Mouse (Mus musculus) right cerebral cortex, postnatal 10 days (tissue): ENCODE data around the gene Tnip1.

ENCODE experiments used
- DNase-seq, 2 experiments: peaks; one replicate each; pipeline ENCODE4 v3.0.0; 2021; ENCODE audit warnings: low spot score in 2 of 2

Tnip1 gene

DNA sequence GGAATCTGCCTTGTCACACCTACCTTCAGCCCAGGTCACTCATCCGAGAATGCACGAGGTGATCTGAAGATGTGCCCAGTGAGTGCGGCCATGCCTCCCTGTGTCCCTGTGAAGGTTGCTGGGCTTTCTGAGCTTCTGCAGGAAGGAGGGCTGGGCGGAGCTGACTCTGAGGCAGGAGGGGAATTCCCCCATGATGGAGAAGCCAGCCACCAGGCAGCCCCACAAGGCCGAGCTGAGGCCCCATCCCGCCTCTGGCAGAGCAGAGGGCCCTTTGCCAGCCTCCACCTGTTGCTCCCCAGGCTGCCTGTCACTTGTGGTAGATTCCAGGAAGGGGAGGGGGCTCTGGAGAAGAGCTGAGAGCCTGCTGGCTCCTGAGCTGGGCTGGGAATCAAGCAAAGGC lies at the start of gene Tnip1:
Gene Tnip1 (minus strand): TSS at position 108 of the 400 bp plus-strand sequence.
- no peak for DNase-seq

DNA sequence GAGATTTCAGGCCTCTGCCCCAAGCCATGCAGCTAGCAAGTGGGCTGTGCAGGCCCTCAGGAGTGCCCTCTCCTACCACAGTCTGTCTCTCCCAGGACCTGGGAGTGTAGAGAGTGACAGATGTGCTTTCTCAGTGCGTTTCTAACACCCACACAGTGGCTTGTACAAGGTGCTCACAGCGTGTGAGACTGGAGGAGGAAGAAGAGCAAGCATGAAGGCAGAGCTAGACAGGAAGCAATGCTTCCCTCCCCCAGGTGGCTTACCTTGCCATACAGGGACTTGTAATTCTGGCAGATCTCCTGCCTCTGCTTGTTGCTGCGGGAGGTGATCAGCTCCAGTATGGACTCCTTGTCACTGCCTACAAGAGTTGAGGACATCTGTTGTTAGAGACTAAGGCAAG lies 48.7 kb upstream of the Tnip1 start:
- DNase-seq, result no peak

GRCm38 (mm10) chr11:55008230-55008629 lies 45.5 kb upstream of the Tnip1 start:
- DNase-seq, result no peak

GRCm38 (mm10) chr11:55005684-55006083 lies 43.0 kb upstream of the Tnip1 start:
- no peak for DNase-seq

- no peak for DNase-seq
These were observed 42.3 kb upstream of the Tnip1 start for GRCm38 (mm10) chr11:55004970-55005502.

DNA sequence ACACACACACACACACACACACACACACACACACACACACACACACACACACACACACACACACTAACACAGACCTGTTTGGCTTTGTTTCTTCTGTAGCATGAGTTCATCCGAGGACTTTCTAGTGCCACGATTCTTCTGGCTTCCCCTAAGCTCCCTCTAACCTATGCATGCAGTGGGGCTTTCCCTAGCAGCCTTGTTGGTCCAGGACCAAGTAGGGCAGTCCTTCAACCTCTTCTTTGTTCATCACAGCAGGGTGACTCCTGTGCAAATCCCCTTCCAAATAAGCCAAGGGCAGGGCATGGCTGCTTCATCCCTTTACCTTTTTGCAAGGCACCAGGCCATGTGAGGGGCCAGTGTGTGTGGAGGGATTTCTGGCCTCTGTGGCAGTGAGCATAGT lies 36.0 kb upstream of the Tnip1 start:
- no peak for DNase-seq

- DNase-seq, result peak; percentile 72 to 75
These were observed 35.6 kb upstream of the Tnip1 start for GRCm38 (mm10) chr11:54998284-54998683.

GRCm38 (mm10) chr11:54996176-54996575 lies 33.5 kb upstream of the Tnip1 start:
- peak; percentile 60 to 72 for DNase-seq

DNA sequence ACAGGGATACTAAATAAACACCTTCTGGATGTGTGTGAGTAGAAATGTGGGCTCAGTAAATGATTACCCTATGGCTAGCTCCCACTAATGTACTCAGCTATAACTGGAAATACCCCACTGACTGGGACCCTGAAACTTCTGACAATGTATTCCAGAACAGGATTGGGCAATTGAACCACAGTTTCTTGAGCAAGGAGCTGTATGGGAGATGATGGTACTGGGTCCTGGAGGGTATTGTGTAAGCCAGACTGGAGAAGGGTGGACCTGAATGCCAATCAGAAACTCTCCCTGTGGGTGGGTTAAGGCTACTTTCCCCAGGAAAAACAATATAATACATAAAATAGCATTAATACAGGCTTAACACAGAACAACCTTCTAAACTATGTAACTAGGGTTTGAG lies 27.2 kb upstream of the Tnip1 start:
- DNase-seq, result no peak

DNA sequence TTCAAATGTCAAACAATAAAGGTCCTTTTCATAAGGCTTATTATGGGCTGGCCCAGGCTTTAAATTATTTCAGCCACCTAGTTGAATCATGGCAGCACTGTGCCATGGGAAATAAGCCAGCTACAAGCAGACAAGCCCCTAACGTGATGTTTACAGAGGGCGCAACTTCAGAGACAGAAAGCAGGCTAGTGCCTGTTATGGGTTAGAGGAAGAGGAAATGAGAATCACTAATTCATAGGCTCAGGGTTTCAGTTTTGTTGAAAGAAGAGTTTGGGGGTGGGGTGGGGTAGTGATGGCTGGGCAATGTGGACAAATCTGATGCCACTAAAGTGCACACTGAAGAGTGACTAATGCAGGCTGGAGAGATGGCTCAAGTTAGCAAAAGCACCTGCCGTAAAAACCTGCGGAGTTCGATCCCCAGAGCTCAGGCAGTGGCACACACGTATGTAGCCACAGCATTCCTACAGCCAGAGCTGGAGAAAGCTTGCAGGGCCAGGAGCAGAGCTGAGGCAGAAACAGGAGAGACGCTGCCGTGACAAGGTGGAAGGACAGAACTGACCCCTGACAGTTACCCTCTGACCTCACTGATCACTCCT lies 26.1 kb upstream of the Tnip1 start:
- no peak for DNase-seq

GRCm38 (mm10) chr11:54987974-54988373 lies 25.3 kb upstream of the Tnip1 start:
- DNase-seq, result no peak

DNA sequence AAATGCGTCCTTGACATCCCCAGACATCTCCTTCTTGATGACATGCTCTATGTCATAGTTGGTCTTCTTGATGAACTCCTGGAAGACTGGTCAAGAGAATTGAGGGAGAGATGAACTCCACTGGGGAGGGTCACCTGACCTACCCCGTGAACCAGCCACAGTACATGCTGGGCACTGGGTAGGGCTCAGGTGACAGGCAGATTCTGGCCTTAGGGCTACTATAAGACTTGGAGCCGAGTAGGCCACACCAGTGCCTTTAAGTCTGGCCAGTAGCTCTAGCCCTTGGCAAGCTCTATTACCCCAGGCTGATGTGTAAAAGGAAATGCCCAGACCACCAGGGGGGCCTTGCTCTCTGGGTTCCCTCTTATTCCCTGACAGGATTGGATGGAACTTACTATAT lies 22.4 kb upstream of the Tnip1 start:
- DNase-seq, result no peak

DNA sequence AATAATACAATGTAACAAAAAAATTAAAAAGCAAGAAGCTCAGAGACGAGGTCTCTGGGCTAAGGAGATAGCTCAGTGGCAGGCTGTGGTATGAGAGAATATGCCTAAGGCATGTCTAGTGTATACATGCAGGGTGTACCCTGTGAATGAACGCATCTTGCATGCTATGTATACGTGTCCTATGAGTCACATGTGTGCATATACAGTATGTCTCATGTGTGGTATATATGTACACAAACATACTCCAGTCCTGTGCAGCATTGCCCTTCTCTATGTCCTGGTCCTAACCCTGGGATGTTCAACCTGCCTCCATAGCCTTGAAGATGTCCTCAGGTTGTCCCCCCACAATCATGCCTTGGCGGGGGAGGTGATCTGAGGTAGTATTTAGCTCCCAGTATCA lies 21.9 kb upstream of the Tnip1 start:
- DNase-seq, result no peak

GRCm38 (mm10) chr11:54984085-54984484 lies 21.4 kb upstream of the Tnip1 start:
- peak; percentile 86 to 91 for DNase-seq

DNA sequence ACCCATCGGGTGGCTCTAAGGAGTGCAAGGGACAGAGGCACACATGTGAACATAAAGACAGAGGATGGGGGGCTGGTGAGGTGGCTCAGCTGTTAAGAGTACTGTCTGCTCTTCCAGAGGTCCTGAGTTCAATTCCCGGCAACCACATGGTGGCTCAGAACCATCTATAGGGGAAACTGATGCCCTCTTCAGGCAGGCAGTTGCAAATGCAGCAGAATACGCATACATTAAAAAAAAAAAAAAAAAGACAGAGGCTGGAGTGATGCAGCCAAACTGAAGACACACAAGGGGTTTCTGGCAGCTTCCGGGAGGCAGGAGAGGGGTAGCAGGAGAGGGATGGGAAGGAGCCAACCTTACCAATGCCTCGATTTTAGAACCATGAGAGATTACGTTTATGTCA lies 19.8 kb upstream of the Tnip1 start:
- no peak for DNase-seq

DNA sequence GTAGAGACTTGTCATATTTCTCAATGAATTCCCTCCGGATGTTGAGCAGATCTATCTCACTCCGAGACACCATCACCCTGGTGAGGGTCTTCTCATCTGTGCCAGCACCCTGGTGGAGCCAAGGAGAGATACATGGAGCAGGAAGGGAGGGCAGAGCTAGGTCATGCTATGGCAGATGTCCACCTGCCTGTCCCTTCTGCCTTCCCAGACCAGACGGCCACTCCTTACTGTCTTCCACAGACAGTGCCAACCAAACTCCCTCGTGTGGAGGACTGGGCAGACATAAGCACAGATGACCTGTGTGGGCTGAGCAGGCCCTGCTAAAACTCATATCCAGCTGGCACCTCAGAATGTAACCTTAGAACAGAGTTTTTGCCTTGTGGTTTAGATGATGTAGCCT lies 18.9 kb upstream of the Tnip1 start:
- DNase-seq, result no peak

DNA sequence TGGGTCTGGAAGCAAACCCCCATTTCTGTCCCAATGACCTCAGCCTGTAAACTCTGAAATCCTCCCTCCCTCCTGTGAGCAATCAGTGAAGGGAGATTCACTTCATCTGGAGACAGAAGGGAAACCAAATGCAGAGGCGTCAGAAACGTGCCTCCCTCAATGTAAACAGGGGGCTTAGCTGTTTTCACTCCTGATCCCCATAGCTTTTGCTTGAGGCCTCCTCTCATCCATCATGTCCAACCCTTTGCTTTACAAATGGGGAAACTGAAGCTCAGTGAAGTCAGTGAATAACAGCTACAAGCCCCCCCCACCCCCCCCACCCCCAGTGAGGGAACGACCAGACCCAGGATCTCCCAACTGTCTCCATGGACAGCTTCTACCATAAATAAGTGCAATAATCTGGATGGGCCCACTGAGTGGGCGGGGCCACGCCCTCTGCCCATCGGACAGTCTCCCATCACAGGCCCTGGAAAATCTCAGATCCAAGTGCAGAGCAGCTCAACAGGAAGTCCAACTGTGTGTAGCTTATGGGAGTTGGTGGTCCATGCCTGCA lies 14.7 kb upstream of the Tnip1 start:
- no peak for DNase-seq

DNA sequence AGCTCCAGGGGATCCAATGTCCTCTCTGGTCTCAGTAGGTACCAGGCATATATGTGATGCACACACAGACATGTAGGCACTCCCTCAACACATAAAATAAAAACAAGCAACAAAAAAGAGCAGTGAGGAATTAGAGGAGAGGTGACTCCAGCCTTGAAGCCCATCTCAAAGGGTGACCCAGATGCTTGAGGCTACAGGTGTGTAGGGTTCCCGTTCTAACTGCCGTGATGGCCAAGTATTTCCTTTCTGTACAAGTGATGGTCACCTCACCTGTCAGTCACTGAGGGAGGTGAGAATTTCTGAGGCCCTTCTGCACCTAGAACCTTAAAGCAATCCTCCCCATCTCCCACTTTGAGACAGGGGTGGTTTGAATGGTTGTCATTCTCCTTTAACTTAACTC lies 13.6 kb upstream of the Tnip1 start:
- no peak for DNase-seq

- DNase-seq, result no peak
These were observed 13.0 kb upstream of the Tnip1 start for GRCm38 (mm10) chr11:54975756-54976155.

- no peak for DNase-seq
These were observed 12.6 kb upstream of the Tnip1 start for GRCm38 (mm10) chr11:54975340-54975739.

DNA sequence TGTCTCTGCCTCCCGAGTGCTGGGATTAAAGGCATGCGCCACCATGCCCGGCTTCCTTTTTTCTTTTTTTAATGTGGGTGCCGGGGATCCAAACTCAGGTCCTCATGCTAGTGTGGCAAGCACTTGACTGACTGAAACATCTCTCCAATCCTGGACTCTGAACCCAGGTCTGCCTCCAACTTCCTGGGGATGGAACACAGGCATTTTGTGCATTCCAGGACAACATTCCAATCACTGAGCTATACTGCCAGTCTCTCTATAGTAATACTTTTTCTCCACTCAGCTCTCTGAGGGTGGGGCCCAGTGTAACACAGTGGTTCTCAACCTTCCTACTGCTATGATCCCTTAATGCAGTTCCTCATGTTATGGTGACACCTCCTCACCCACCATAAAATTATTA lies 11.9 kb upstream of the Tnip1 start:
- DNase-seq, result no peak

- DNase-seq, result peak; percentile 61 to 67
These were observed 10.9 kb upstream of the Tnip1 start for GRCm38 (mm10) chr11:54973481-54974212.

GRCm38 (mm10) chr11:54972789-54973188 lies 10.1 kb upstream of the Tnip1 start:
- DNase-seq, result no peak
